Mouse (Mus musculus): ENCODE data around the gene Lamb3. TPM values are rescaled to one million over a fixed set of nuclear protein-coding genes. Genes with fewer than 3 reads are reported as not detected.
A peak's percentile ranks its signal among the peaks of the same experiment; 100 is the strongest.
"Not testable (repeated sequence)": the region's sequence is repeated elsewhere in the genome, so short reads cannot be mapped to it uniquely, and the experiment has no call there.

The Lamb3 gene
- polyA plus RNA-seq, 1 experiment, result 0.82 TPM

- Histone ChIP-seq H3K27ac (ENCODE audit: control insufficient read depth, insufficient read depth, low read depth, low read length, poor library complexity) (no peak overlapping the region; the same call in 1 of the 2 replicates), H3K4me1 (ENCODE audit: control insufficient read depth, insufficient read depth, low read length) (peaks cover 4% of the 10 kb centered on the region), H3K4me3 (replicated peaks; ENCODE audit: control insufficient read depth, low read depth, low read length) (no peak overlapping the region)
- no peak for TF ChIP-seq CTCF (IDR thresholded peaks at IDR 0.05; ENCODE audit: control insufficient read depth, insufficient read depth, low read length)
- no peak for TF ChIP-seq POLR2A (IDR thresholded peaks at IDR 0.05; ENCODE audit: borderline replicate concordance, control insufficient read depth, low read depth, low read length)
- 32% methylated on average over 8 of the region's 8 CpGs for WGBS
Observed at GRCm38 (mm10) chr1:193242238-193242637, 34.7 kb downstream of the Lamb3 start.

GRCm38 (mm10) chr1:193242863-193243262, 35.4 kb downstream of the Lamb3 start:
- Histone ChIP-seq H3K27ac (ENCODE audit: control insufficient read depth, insufficient read depth, low read depth, low read length, poor library complexity) (peak overlapping the region; percentile 69), H3K4me1 (ENCODE audit: control insufficient read depth, insufficient read depth, low read length) (peaks cover 4% of the 10 kb centered on the region), H3K4me3 (replicated peaks; ENCODE audit: control insufficient read depth, low read depth, low read length) (no peak overlapping the region)
- TF ChIP-seq POLR2A (IDR thresholded peaks at IDR 0.05; ENCODE audit: borderline replicate concordance, control insufficient read depth, low read depth, low read length) (no peak), CTCF (IDR thresholded peaks at IDR 0.05; ENCODE audit: control insufficient read depth, insufficient read depth, low read length) (no peak)
- 8% methylated on average over 4 of the region's 4 CpGs for WGBS

GRCm38 (mm10) chr1:193243571-193244193, 36.2 kb downstream of the Lamb3 start:
- no peak overlapping the region for H3K4me3 ChIP-seq (replicated peaks; ENCODE audit: control insufficient read depth, low read depth, low read length)
- TF ChIP-seq POLR2A (IDR thresholded peaks at IDR 0.05; ENCODE audit: borderline replicate concordance, control insufficient read depth, low read depth, low read length) (no peak), CTCF (IDR thresholded peaks at IDR 0.05; ENCODE audit: control insufficient read depth, insufficient read depth, low read length) (no peak)
- peaks cover 4% of the 10 kb centered on the region for H3K4me1 ChIP-seq (ENCODE audit: control insufficient read depth, insufficient read depth, low read length)
- no peak overlapping the region for H3K27ac ChIP-seq (ENCODE audit: control insufficient read depth, insufficient read depth, low read depth, low read length, poor library complexity)
- 72% methylated on average over 10 of the region's 10 CpGs for WGBS

- WGBS, result 80% methylated on average over 6 of the region's 6 CpGs
- Histone ChIP-seq H3K27ac (ENCODE audit: control insufficient read depth, insufficient read depth, low read depth, low read length, poor library complexity) (no peak overlapping the region), H3K4me3 (replicated peaks; ENCODE audit: control insufficient read depth, low read depth, low read length) (no peak overlapping the region), H3K4me1 (ENCODE audit: control insufficient read depth, insufficient read depth, low read length) (peaks cover 4% of the 10 kb centered on the region)
- TF ChIP-seq POLR2A (IDR thresholded peaks at IDR 0.05; ENCODE audit: borderline replicate concordance, control insufficient read depth, low read depth, low read length) (no peak), CTCF (IDR thresholded peaks at IDR 0.05; ENCODE audit: control insufficient read depth, insufficient read depth, low read length) (no peak)
Observed at GRCm38 (mm10) chr1:193244235-193244634, 36.7 kb downstream of the Lamb3 start.

- Histone ChIP-seq H3K4me3 (replicated peaks; ENCODE audit: control insufficient read depth, low read depth, low read length) (no peak overlapping the region), H3K27ac (ENCODE audit: control insufficient read depth, insufficient read depth, low read depth, low read length, poor library complexity) (no peak overlapping the region), H3K4me1 (ENCODE audit: control insufficient read depth, insufficient read depth, low read length) (no peaks in the 10 kb centered on the region; the same call in 1 of the 2 replicates)
- 63% methylated on average over 2 of the region's 2 CpGs for WGBS
- TF ChIP-seq POLR2A (IDR thresholded peaks at IDR 0.05; ENCODE audit: borderline replicate concordance, control insufficient read depth, low read depth, low read length) (no peak), CTCF (IDR thresholded peaks at IDR 0.05; ENCODE audit: control insufficient read depth, insufficient read depth, low read length) (no peak)
Observed at GRCm38 (mm10) chr1:193250026-193250425, 42.5 kb downstream of the Lamb3 start.

- TF ChIP-seq POLR2A (IDR thresholded peaks at IDR 0.05; ENCODE audit: borderline replicate concordance, control insufficient read depth, low read depth, low read length), result no peak
- no peak for TF ChIP-seq CTCF (IDR thresholded peaks at IDR 0.05; ENCODE audit: control insufficient read depth, insufficient read depth, low read length)
- WGBS, result 70% methylated on average over 7 of the region's 7 CpGs
- no peak overlapping the region for H3K4me3 ChIP-seq (replicated peaks; ENCODE audit: control insufficient read depth, low read depth, low read length)
- no peak overlapping the region for H3K27ac ChIP-seq (ENCODE audit: control insufficient read depth, insufficient read depth, low read depth, low read length, poor library complexity)
- no peaks in the 10 kb centered on the region; the same call in 1 of the 2 replicates for H3K4me1 ChIP-seq (ENCODE audit: control insufficient read depth, insufficient read depth, low read length)
Observed at GRCm38 (mm10) chr1:193251386-193251785, 43.9 kb downstream of the Lamb3 start.

GRCm38 (mm10) chr1:193252616-193253015, 45.1 kb downstream of the Lamb3 start:
- 50% methylated on average over 5 of the region's 5 CpGs for WGBS
- Histone ChIP-seq H3K4me3 (replicated peaks; ENCODE audit: control insufficient read depth, low read depth, low read length) (no peak overlapping the region), H3K4me1 (ENCODE audit: control insufficient read depth, insufficient read depth, low read length) (no peaks in the 10 kb centered on the region; the same call in 1 of the 2 replicates), H3K27ac (ENCODE audit: control insufficient read depth, insufficient read depth, low read depth, low read length, poor library complexity) (no peak overlapping the region)
- TF ChIP-seq CTCF (IDR thresholded peaks at IDR 0.05; ENCODE audit: control insufficient read depth, insufficient read depth, low read length) (no peak), POLR2A (IDR thresholded peaks at IDR 0.05; ENCODE audit: borderline replicate concordance, control insufficient read depth, low read depth, low read length) (no peak)

GRCm38 (mm10) chr1:193253895-193254294, 46.4 kb downstream of the Lamb3 start:
- H3K27ac ChIP-seq (ENCODE audit: control insufficient read depth, insufficient read depth, low read depth, low read length, poor library complexity); H3K4me1 ChIP-seq (ENCODE audit: control insufficient read depth, insufficient read depth, low read length); H3K4me3 ChIP-seq (replicated peaks; ENCODE audit: control insufficient read depth, low read depth, low read length): not testable (repeated sequence)
- WGBS, result 58% methylated on average over 3 of the region's 3 CpGs

- TF ChIP-seq POLR2A (IDR thresholded peaks at IDR 0.05; ENCODE audit: borderline replicate concordance, control insufficient read depth, low read depth, low read length) (no peak), CTCF (IDR thresholded peaks at IDR 0.05; ENCODE audit: control insufficient read depth, insufficient read depth, low read length) (no peak)
Observed at GRCm38 (mm10) chr1:193255032-193255431, 47.5 kb downstream of the Lamb3 start.

More at GRCm38 (mm10) chr1:193255032-193255431, 47.5 kb downstream of the Lamb3 start:
- no peak overlapping the region for H3K4me3 ChIP-seq (replicated peaks; ENCODE audit: control insufficient read depth, low read depth, low read length)
- no peak overlapping the region for H3K27ac ChIP-seq (ENCODE audit: control insufficient read depth, insufficient read depth, low read depth, low read length, poor library complexity)
- 71% methylated on average over 8 of the region's 8 CpGs for WGBS
- H3K4me1 ChIP-seq (ENCODE audit: control insufficient read depth, insufficient read depth, low read length), result no peaks in the 10 kb centered on the region; the same call in 1 of the 2 replicates
